Mouse (Mus musculus): Measurements from ENCODE around the gene Fbln1.

Gene Fbln1

DNA sequence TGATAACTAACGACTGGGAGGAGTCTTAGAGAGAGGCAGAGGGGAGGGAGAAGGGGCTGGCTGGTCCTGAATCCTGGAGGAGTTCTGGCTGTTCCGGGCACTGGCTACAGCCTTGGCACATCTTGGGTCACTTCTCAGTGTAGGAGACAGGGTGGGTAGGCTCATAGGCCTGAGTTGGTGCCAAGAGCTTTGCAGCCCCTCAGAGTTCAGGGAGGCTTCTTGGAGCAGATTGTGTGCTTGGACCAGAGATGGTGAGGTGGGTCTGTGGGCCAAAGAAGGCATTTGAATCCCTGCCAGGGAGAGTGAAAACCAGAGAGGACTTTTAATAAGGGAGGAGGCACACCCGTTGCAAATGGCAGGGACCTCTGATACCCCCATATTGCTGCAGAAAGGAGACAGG, 1.3 kb downstream of the Fbln1 start:
- no peak for DNase-seq

GRCm38 (mm10) chr15:85207763-85208162, 2.0 kb downstream of the Fbln1 start:
- no peak for DNase-seq

DNA sequence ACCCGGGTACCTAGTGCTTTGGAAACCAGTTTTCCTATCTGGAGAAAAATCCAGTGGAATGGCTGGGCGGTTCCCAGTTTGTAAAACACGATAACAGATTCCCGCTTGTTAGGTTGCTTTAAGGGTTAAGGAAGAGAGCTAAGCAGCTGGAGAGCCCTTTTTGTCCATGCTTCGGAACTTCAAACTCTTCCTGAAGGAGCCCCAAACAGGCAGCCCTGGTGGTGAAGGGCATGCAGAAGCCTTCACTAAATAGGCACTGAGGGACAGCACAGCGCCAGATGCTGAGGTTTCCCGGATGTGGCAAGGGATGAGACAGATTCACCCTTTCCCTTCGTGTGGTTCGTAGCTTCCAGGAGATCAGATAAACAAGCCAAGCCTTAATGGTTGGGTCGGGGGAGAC, 2.6 kb downstream of the Fbln1 start:
- DNase-seq = no peak

DNA sequence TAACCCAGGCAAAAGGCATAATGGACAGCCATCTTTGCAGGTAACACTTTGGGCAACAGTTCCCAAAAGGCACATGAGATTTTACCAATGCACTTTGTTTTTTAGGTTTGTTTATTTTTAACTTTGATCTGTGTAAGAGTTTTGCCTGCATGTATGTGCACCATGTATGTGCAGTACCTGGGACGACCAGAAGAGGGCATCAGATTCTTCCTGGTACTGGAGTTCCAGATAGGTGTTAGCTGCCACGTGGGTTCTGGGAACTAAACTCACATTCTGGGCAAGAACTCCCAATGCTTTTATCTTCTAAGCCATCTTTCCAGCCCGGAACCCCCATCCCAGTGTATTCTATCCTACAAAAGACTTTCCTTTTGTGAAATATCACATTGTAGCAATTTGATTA, 3.6 kb downstream of the Fbln1 start:
- no peak for DNase-seq

DNA sequence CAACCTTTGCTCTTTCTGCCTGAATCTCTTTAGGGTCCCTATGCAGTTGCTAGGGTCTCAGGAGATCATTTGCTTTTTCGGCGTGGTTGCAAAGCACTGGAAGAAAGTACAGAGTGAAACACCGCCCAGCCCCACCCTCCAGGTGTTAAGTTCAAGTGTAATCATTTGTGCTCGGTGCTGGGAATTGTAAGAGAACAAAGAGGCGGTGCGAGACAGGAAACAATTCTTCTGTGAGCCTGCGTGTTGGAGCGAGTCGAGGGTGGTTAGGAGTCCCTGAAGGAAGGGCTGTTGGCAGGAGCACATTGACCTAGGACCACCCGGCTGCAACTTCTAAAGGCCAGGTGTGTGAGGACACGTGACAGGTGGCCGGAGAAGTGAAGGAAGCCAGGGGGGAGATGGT, 4.9 kb downstream of the Fbln1 start:
- no peak for DNase-seq

DNA sequence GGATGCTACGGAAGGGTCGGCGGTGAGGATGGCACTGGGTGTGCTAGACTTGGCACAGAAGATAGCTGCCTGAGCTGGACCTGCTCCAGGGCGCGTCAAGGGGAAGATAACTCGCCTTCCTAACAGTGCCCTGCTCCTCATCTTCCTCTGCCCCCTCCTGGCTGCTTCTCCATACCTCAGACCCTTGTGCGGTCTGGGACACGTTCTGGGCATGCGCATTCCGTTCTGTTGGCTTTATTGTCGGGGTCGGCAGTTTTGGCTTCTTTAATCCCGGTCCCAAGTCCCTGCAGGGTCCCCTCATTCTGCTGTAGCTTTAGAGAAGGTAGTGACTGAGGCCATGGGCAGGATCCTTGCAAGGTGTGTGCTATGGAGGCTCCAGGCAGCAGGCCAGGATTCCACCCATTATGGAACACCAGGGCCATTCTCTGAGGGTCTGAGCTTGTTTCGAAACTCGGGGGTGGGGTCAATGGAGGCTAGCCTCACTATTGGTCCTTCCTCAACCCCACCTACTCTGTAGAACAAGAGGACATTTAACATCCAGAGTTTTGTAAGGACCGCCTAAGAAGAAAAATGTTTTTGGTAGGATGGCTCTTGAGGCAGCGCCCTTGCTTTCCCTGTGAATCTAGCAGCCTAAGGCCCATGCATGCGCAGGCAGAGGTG, 5.5 kb downstream of the Fbln1 start:
- DNase-seq = no peak

DNA sequence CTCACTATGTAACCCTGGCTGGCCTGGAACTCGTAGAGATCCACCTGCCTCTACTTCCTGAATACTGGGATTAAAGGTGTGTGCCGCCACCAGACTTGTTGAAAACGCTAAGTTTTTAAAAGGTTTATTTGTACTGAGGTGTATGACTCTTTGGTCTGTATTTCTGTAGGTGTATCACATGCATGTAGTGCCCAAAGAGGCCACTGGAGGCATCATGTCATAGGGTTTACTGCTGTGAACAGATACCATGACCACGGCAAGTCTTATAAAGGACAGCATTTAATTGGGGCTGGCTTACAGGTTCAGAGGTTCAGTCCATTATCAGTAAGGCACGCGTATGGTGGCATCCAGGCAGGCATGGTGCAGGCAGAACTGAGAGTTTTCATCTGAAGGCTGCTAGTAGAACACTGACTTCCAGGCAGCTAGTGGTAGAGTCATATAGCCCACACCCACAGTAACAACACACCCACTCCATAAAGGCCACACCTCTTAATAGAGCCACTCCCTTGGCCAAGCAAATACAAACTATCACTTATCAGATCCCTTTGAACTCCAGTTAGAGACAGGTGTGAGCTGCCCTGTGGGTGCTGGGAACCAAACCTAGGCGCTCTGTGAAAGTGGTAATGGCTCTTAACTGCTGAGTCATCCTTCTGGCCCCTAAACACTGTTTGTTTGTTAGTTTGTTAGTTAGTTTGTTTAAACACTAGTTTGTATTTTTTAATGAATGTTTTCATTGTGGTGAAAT, 10.5 kb downstream of the Fbln1 start:
- no peak for DNase-seq

DNA sequence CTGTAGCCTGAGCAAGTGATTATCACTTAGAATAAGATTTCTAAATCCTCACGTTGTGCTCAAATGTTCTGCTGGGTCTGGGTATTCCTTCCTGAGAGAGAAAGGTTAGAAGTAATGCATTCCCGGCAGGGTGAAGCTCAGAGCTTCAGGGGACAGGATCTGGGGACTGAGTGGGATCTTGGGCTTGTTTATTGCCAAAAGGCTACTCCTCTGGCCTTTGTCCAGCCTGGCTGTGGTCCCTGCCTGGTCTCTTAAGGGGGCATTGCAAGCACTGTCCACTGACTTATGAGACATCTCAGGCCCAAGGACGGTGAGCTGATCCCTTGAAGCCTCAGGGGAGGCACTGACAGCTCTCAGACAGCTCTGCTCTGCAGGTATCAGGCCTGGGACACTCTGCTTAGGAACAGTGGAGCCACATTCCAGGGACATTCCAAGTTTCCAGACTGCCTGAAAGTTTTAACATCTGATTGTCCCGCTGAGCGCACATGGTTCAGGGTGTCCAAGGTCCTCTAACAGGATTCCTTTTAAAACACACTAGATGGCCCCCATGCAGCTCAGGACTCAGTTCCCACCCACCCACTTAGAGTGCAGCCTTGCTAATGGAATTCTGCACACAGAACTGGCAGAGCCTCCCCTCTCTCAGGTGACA, 13.0 kb downstream of the Fbln1 start:
- no peak for DNase-seq

- no peak for DNase-seq
Measured at GRCm38 (mm10) chr15:85220371-85220770, 14.6 kb downstream of the Fbln1 start.

DNA sequence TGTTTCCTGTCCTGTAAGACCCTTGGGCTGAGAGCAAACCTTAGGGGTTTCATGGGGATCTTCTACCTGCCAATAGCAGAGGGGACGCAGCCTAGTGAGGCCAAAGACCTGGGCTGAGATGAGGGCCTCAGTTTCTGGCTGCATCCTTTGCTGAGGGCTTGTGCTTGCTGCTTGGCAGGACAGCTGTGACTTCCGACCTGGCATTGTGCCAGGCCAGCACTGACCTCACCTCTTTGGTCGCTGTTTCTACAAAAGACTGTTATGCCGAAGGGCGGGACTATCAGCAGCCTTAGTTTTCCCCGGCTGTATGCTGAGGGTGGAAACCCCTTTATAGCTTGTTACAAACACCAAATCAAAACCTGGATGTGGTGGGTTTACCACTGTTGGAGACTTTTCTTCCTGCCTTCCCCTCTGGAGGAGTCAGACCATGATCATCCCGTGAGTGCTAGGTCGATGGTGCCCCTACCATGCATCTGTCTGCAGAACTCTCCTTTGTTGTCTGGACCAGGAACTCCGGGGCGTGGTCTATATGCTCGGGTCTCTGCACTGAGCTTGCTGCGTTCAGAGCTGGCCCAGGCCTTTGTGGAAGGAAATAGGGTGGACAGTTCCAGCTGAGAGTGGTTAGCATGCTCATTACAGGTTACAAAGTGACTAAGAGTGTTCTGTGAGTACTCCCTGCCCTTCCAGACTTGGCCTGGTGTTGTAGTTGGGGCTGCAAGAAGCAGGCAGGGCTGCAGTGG, 15.5 kb downstream of the Fbln1 start:
- DNase-seq = no peak

DNA sequence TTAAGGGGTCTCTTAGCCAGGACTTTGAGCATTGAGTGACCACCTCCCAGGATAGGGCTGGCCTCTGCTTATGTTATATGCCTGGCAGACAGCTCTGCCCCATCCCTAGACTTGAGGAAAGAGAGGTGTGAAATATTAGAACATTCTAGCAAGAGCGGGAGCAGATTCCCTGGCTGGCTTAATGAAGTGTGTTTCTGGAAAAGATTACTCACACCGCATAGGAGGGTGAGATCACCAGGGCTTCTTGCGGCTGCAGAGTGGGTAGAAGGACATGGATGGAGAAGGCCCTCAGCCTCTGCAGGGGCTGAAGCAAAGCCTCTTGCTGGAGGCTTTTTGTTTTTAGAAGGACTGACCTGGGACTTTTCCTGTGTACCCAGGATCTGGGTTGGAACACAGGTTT, 19.9 kb downstream of the Fbln1 start:
- no peak for DNase-seq

DNA sequence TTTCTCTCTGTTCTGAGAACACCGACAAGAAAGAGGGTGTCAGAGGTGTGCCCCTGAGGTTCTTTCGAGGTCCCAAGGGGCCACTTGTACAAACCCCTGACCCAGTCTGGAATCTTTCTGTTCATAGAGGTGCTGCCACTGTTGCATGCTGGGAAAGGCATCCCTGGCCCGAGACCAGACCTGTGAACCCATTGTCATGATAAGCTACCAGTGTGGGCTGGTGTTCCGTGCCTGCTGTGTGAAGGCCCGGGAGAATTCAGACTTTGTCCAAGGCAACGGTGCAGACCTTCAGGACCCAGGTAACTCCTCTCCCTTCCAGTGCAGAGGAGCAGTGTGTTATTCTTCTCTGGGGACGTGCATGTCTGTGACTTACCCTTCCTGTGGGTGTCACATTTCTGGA, 21.1 kb downstream of the Fbln1 start:
- no peak for DNase-seq

DNA sequence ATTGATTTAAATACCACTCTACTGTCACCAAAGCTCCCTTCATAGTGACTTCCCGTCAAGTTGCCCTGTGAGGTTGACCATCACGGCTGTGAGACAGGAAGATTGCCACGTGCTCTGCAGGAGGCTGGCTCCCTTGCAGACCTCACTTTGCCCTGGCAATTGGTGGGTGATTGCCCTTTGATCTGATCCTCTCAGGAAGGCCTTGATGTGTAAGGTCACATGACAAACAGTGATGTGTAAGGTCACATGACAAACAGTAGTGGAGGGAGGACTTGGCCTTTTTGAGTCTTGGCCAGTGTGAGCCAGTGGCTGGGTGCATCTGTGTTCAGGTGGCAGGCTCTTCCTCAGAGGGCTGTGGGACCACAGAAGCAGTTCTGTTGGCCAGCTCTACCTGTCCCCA, 22.8 kb downstream of the Fbln1 start:
- DNase-seq = no peak

- no peak for DNase-seq
Measured at GRCm38 (mm10) chr15:85229960-85230535, 24.3 kb downstream of the Fbln1 start.

DNA sequence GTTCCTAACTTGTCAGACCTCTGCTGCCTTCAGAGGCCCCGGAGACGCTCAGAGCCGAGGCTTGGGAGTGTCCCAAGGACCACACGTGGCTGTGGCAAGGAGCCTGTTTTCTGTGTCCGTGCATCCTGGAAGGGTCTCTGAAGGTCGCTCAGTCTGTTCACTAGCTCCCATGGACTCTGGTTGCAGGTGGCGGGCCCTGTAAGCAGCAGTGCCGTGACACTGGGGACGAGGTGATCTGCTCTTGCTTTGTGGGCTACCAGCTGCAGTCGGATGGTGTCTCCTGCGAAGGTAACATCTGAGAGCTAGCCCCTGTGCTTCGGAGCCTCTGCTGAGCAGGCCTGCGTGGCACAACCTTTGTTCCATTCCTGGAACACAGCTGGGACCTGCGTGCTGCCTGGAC, 24.9 kb downstream of the Fbln1 start:
- DNase-seq = no peak

GRCm38 (mm10) chr15:85231443-85232255, 25.9 kb downstream of the Fbln1 start:
- peak; percentile 53 for DNase-seq

- DNase-seq = no peak
Measured at GRCm38 (mm10) chr15:85232256-85232535, 26.4 kb downstream of the Fbln1 start.

- DNase-seq = no peak
Measured at GRCm38 (mm10) chr15:85232543-85233250, 26.9 kb downstream of the Fbln1 start.

- no peak for DNase-seq
Measured at GRCm38 (mm10) chr15:85233251-85233611, 27.5 kb downstream of the Fbln1 start.

DNA sequence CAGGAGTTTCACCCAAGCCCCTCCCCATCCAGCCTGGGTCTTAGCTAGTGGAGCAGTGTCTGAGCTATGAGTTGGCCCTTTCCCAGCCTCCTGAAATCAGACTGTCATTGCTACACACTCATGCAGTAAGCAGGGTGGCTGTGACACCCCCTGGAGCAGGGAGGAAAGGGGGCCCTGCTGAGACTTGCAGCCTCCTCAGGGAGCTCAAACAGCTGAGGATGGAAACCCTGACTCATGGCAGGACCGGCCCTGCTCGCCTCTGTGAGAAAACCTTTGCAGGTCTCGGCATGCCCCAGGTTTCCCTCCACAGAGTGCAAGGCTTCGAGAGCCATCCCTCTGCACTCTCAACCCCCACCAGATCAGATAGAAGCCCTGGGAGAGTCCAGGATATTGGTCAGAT, 27.9 kb downstream of the Fbln1 start:
- DNase-seq = no peak

DNA sequence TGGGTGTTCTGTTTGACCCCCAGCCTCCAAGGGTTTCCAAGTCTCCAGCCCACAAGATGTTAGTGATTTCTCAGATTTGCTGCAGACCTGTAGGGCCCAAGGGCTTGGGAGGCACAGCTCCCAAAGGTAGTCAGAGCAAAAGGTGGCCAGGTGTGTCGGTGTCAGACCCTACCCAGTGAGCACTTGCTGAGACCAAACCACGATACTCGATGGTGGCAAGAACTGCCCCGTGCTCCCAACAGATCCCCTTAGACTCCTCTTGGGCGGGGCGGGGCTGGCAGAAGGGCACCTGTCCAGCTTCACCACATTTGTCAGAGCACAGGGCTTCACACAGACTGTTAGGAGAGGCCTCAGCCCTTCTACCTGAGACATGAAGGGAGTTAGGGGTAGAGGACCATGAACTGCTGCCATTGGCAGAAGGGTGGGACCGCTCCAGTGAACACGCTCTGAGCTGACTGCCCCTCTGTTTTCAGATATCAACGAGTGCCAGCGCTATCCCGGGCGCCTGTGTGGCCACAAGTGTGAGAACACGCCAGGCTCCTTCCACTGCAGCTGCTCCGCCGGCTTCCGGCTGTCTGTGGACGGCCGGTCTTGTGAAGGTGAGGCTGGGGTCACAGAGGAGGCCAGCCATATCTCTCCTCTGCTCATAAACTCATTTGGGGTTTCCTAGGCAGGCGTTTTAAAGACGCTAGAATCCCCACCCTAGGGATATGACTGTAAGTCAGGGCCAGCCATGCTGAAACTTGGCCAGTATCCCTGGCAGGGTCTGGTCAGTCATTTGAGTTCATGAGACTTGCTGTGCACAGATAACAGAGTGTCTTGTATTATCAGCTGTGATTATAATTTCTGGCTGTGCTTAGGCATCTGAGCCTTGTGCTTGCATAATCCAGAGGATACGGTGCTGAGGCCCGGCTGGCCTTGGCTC, 33.3 kb downstream of the Fbln1 start:
- no peak for DNase-seq

Data from right cerebral cortex, postnatal 14 days (tissue).